Mouse (Mus musculus) midbrain, embryonic 15.5 days (tissue): Measurements from ENCODE around the gene Stoml2. TPM values are rescaled to one million over a fixed set of nuclear protein-coding genes. Genes with fewer than 3 reads are reported as not detected.
"Not testable (repeated sequence)": the region's sequence is repeated elsewhere in the genome, so short reads cannot be mapped to it uniquely, and the experiment has no call there.

Experiments
- ATAC-seq: fragments of 200-750 bp; cut with Nextera tagmentation; replicated peaks from 2 replicates; pipeline ENCODE4 v1.8.0; 2017; ENCODE audit warnings: moderate TSS enrichment
- H3K27ac ChIP-seq: fragments of 300-500 bp; sonication (generic); 2 replicates; pipeline ENCODE4 v1.5.1; 2015; ENCODE audit warnings: mild to moderate bottlenecking, inconsistent platforms
- H3K27me3 ChIP-seq: fragments of 300-500 bp; sonication (generic); replicated peaks from 2 replicates; pipeline ENCODE4 v1.6.1; 2015; ENCODE audit warnings: inconsistent platforms
- H3K36me3 ChIP-seq: fragments of 300-500 bp; sonication (generic); replicated peaks from 2 replicates; pipeline ENCODE4 v1.6.1; 2015; ENCODE audit warnings: inconsistent platforms
- H3K4me1 ChIP-seq: fragments of 300-500 bp; sonication (generic); 2 replicates; pipeline ENCODE4 v1.6.1; 2015; ENCODE audit warnings: inconsistent platforms
- H3K4me2 ChIP-seq: fragments of 300-500 bp; sonication (generic); 2 replicates; pipeline ENCODE4 v1.6.1; 2015; ENCODE audit warnings: inconsistent platforms, mild to moderate bottlenecking, moderate library complexity
- H3K4me3 ChIP-seq: fragments of 300-500 bp; sonication (generic); 2 replicates; pipeline ENCODE4 v1.5.1; 2015; ENCODE audit warnings: mild to moderate bottlenecking, inconsistent platforms
- H3K9ac ChIP-seq: fragments of 300-500 bp; sonication (generic); 2 replicates; pipeline ENCODE4 v1.6.1; 2015; ENCODE audit warnings: mild to moderate bottlenecking, inconsistent platforms
- H3K9me3 ChIP-seq: fragments of 300-500 bp; sonication (generic); 2 replicates; pipeline ENCODE4 v1.6.1; 2016; ENCODE audit warnings: inconsistent platforms
- WGBS: fragments of 180-500 bp; shearing (Covaris S2); methylation state at CpG from one replicate; pipeline ENCODE4 v1.1.7; 2015; ENCODE audit warnings: mixed read lengths; 5-methylcytosine and 5-hydroxymethylcytosine counted together
- polyA plus RNA-seq: library from polyadenylated mRNA; unstranded; fragments of >200 nt; fragmentation: Nextera tagmentation; extraction: Ambion mirVana; gene quantifications from 2 replicates; pipeline ENCODE4 v1.2.1, GENCODE M21; 2015

Gene Stoml2
- polyA plus RNA-seq, 1 experiment from 2014 or later = 218 TPM

GRCm38 (mm10) chr4:42980467-42980866, 51.0 kb downstream of the Stoml2 start:
- H3K9ac ChIP-seq, H3K27me3 ChIP-seq, ATAC-seq, H3K4me2 ChIP-seq, H3K4me3 ChIP-seq, H3K27ac ChIP-seq, H3K9me3 ChIP-seq, H3K4me1 ChIP-seq: not testable (repeated sequence)
- peaks cover 43% of the 10 kb centered on the region for H3K36me3 ChIP-seq
- WGBS = 84% methylated on average over 8 of the region's 8 CpGs

DNA sequence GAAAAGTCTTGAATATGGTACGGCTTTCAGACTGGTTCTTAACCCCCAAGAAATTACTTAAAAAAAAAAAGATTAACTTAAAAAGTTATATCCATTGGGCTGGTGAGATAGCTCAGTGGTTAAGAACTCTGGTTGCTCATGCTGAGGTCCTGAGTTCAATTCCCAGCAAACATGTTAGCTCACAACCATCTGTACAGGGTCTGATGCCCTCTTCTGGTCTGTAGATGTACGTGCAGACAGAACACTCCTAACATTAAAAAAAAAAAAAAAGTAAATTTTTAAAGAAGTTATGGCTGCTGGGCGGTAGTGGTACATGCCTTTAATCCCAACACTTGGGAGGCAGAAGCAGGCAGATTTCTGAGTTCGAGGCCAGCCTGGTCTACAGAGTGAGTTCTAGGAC, 53.4 kb downstream of the Stoml2 start:
- Histone ChIP-seq H3K36me3 (peaks cover 21% of the 10 kb centered on the region), H3K9me3 (no peaks in the 10 kb centered on the region), H3K9ac (no peak overlapping the region), H3K4me3 (no peak overlapping the region), H3K27me3 (no peaks in the 10 kb centered on the region), H3K4me1 (no peaks in the 10 kb centered on the region), H3K27ac (no peak overlapping the region), H3K4me2 (no peak overlapping the region)
- ATAC-seq = no peak
- WGBS = 92% methylated on average over 4 of the region's 4 CpGs

Other genes starting within 250 kb of the Stoml2 start
- not detected in 2 replicates for gene Fam205a1, start 177.8 kb downstream of the Stoml2 start, polyA plus RNA-seq
- gene Gm12394, start 174.9 kb downstream of the Stoml2 start, polyA plus RNA-seq = 0.51 and 0.61 TPM in 2 replicates
- gene Fam205c, start 157.5 kb downstream of the Stoml2 start, polyA plus RNA-seq = 1.9 and 2.1 TPM in 2 replicates
- 40.5 and 41.2 TPM in 2 replicates for gene Phf24, start 115.0 kb downstream of the Stoml2 start, polyA plus RNA-seq
- 51.5 and 53.0 TPM in 2 replicates for gene Dnajb5, start 81.9 kb downstream of the Stoml2 start, polyA plus RNA-seq
- 0.29 and 0.50 TPM in 2 replicates for gene 1700022I11Rik, start 62.1 kb downstream of the Stoml2 start, polyA plus RNA-seq
- 485 and 501 TPM in 2 replicates for gene Vcp, start 31.2 kb downstream of the Stoml2 start, polyA plus RNA-seq
- 22.8 and 29.5 TPM in 2 replicates for gene Fancg, start 21.2 kb downstream of the Stoml2 start, polyA plus RNA-seq
- gene Pigo, start 5.9 kb downstream of the Stoml2 start, polyA plus RNA-seq = 29.1 and 34.0 TPM in 2 replicates
- gene Fam214b, start 14.5 kb upstream of the Stoml2 start, polyA plus RNA-seq = 52.0 and 55.3 TPM in 2 replicates
- gene Unc13b, start 27.2 kb upstream of the Stoml2 start, polyA plus RNA-seq = 20.1 and 21.2 TPM in 2 replicates
- 0.46 and 0.89 TPM in 2 replicates for gene Atp8b5, start 235.4 kb upstream of the Stoml2 start, polyA plus RNA-seq